Mouse (Mus musculus): ENCODE measurements around the gene Vps11.

Vps11 gene

DNA sequence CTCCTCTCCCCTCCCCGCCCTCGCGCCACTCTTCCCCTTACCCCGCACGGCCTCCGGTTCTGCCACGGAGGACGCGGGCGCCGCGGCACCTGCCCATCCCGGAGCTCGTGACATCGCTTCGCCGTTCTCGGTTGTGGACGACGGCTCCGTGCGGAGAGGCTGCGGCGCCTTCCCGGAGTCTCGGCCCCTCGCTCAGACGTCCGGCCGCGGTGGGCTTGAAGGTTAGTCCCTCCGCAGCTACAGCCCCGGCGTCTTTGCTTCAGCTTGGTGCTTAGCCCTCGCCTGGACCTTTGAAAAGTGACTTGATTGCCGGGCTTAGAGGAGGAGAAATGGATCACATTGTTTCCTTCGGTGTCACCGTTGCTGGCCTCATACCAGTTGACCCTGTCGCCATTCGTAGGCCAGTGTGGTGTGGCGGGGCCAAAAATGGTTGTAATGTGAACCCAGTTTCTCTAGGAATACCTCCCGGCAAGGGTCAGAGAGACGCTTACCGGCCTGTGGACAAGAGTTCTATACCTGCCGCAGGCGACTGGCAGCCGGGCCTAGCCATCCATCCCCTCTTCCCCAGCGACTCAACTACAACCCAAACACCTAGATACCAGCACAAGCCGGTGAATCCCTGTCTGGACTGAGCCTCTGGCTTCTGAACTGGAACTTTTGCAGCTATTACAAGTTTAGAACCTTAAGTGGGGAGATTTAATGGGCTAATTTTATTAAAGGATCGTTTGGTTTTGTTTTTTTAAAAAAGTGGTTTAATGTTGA, 26.0 kb downstream of the Vps11 start:
- peak; percentile 56 for DNase-seq (ENCODE audit: low read depth, low spot score)

DNA sequence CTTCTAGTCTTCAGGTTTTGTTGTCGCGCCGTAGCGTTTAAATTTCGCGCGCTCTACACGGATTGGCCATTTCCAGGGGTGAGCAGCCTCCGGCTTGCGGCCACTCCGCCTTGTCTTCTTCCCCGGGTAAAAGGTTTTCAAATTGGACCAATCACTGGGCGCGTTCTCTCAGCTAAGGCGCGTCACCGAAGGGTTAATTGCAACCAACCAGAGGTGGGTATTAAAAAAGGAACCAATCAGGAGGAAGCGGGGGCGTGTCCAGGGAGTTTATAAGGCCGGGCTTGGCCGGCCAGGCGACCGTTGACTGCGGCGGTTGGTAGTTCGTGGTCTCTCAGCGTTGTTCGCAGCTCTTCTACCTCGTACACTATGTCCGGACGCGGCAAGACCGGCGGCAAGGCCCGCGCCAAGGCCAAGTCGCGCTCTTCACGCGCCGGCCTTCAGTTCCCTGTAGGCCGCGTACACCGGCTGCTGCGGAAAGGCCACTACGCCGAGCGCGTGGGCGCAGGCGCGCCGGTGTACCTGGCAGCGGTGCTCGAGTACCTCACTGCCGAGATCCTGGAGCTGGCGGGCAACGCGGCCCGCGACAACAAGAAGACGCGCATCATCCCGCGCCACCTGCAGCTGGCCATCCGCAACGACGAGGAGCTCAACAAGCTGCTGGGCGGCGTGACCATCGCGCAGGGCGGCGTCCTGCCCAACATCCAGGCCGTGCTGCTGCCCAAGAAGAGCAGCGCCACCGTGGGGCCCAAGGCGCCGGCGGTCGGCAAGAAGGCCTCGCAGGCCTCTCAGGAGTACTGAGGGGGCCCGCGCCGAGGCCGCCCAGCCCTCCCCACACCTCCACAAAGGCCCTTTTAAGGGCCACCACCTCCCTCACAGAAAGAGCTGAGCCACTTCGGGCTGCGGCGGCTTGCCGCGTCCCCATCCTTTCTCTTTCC, 26.8 kb downstream of the Vps11 start, which contains the start of gene H2afx:
Gene H2afx (plus strand): TSS at position 299 of the 935 bp plus-strand sequence.
- DNase-seq (ENCODE audit: low read depth, low spot score), result peak; percentile 100

DNA sequence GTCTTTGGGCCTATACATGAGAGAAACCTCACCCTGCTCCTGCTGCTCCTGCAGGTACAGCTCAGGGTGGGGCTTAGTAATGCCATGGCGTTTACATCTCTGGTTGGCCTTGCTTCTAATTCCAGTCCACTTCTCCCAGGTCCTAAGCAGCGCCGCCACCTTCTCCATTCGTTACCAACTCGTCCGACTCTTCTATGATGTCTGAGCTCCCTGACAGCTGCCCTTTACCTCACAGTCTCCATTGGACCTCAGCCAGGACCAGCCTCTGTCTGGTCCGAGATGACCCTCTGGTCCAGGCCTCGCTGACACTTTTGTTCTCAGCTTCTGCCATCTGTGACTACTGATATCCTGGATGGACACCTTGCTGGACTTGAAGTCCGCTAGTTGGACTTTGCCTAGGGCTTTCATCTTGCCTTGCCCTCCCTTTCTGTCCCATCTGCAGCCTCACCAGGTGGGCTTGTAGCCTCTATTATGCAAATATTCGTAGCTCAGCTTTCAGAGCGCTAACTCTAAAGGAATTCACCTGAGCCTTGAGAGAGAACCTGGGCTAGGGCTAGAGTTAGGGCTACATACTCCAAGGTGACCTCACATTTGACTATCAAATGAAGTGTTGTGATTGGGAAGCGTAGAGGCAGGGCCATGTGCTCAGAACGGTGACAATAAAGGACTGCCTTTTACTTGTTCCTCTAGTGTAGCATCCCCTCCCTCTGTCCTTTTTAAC, 28.4 kb downstream of the Vps11 start:
- DNase-seq (ENCODE audit: low read depth, low spot score), result peak; percentile 83

DNA sequence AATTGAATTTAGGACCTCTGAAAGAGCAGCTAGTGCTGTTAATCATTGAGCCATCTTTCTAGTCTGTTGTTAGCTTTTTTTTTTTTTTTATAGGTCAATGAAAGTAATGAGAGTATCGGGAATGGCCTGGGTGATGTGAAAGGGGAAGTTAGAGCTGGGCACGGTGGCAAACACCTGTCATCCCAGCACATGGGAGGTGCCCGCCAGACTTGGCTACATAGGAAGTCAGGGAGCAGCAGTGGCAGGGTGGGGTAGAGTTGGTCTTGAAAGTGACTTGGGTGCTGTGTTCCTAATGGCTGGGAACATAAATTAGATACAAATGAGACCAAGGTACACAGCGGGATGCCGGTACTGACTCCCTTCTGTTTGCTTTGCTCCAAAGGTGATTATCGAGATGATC, 30.7 kb downstream of the Vps11 start:
- DNase-seq (ENCODE audit: low read depth, low spot score), result peak; percentile 78

DNA sequence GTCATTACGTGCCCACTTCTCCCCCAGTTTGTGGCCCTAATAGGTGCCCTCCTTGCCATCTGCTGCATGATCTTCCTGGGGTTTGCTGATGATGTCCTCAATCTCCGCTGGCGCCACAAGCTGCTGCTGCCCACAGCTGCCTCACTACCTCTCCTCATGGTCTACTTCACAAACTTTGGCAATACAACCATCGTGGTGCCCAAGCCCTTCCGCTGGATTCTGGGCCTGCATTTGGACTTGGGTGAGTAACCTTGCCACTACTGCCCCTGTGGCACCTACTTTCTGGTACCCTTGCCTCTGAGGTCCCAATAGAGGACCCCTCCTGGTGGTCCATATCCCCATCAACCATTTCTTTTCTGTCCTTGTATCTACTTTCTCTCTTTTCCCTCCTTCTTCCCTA, 33.5 kb downstream of the Vps11 start:
- peak; percentile 24 for DNase-seq (ENCODE audit: low read depth, low spot score)

DNA sequence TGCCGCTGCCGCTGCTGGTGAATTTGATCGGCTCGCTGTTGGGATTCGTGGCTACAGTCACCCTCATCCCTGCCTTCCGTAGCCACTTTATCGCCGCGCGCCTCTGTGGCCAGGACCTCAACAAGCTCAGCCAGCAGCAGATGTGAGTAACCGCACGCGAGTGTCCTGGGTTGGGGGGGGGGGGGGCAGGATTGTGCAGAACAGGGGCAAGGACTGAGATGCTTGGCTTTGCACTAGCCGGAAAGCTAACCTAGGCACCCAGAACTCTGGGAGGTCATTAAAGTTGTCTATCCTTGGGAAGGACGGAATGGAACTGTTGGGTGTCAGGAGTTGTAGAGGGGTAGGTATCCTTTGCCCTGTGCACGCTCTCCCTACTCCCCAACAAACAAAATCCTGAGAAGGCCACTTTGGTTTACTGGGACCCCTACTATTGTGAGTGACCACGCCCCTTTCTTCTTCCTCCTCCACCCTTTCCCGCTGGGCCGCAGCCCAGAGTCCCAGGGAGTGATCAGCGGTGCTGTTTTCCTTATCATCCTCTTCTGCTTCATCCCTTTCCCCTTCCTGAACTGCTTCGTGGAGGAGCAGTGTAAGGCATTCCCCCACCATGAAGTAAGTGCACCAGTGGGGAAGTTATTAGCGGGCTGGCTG, 34.3 kb downstream of the Vps11 start:
- DNase-seq (ENCODE audit: low read depth, low spot score), result no peak

DNA sequence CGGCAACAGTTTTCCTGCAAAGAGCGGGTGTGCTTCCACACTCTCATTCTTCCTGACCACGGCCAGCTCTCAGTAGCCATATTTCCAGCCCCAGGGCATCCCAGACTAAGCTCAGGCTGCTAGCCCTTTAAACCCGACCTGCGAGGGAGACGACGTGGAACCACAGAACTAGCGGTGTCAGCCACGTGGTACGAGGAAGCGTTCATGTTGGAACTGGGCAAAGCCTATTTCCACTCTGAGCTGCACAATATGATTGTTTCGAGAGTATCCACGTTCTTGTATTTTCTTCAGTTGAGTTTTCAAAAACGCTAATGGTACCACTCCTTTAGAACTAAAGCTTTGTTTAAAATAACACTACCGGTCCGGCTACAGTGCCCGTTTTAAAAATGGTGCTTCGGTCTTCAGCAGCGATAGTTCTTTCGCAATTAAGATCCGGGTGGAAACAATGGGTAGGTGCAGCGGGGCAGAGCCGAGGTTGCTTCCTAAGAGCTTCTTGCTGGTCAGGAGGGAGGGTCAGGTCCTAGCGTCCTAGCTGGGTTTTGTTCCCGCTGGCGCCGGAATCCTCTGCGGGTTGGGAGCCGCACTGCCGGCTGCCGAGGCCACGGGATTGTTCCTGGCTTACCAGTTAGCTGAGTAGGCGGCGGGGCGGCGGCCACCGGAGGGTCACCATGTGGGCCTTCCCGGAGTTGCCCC, 35.0 kb downstream of the Vps11 start:
- DNase-seq (ENCODE audit: low read depth, low spot score), result peak; percentile 92

DNA sequence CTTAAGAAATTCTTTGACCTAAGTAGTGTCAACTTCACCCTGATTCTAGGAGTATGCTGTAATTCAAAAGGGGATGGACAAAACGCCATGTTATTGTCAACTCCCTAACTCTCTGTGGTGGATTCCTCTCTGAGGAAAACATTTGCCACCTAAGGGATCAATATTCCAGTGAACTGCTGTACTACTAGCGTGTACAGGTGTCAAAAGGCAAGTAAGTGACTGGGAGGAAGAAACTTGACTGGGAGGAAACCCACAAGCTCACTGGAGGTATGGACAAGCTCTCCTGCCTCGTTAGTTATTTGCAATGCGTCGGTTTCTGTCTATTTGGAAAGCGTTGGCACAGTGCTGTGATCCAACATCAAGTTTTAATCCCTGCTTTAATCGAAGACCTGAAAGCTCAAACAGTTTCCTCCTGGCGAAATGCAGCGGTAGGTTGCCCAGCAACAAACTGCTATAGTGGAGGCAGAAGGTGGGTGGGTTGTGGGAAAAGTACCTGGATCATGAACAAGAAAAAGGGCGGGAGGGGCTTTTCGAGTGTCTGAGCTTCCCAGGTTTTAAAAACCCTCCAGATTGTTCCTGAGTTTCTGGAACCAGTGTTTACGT, 35.6 kb downstream of the Vps11 start, which contains the start of gene Dpagt1:
Gene Dpagt1 (plus strand): TSS at position 252 of the 603 bp plus-strand sequence.
- DNase-seq (ENCODE audit: low read depth, low spot score), result peak; percentile 68

DNA sequence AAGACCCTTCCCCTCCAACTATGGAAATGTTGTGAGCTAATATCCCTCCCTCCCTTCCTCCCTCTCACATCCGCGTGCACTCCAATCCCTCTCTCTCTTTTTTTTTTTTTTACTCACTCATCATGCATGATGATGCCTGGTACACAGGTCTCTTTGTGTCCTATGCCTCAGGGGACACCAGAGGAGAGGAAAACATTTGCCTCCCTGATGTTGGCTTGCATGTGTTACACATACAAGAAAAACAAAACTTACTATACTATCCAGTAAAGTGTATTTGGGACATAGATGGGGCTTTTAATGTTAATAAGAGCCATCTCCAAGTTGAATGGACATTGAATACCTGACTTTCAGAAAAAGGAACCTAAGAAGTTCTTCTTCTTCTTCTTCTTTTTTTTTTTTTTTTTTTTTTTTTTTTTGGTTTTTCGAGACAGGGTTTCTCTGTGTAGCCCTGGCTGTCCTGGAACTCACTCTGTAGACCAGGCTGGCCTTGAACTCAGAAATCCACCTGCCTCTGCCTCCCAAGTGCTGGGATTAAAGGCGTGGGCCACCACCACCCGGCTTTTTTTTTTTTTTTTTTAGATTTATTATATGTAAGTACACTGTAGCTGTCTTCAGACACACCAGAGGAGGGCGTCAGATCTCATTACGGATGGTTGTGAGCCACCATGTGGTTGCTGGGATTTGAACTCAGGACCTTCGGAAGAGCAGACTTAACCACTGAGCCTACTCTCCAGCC, 36.3 kb downstream of the Vps11 start:
- peak; percentile 66 for DNase-seq (ENCODE audit: low read depth, low spot score)

DNA sequence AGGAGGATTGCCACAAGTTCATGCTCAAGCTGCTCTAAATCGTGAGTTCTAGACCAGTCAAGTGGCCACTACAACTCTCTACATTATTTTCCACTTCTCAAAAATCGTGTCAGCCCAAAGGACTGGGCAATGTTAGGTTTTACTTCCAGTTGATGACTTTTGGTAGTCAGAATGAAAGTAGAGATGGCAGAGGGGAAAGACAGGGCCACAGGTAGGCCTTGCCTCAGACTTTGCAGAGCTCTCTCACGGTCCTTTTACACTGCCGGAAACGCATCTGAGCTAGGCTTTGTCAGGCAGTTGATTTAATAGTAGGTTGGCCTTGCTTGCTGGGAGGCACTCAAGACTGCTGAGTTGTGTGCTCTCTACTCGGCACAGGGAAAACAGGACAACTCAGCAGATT, 37.3 kb downstream of the Vps11 start:
- peak; percentile 89 for DNase-seq (ENCODE audit: low read depth, low spot score)

DNA sequence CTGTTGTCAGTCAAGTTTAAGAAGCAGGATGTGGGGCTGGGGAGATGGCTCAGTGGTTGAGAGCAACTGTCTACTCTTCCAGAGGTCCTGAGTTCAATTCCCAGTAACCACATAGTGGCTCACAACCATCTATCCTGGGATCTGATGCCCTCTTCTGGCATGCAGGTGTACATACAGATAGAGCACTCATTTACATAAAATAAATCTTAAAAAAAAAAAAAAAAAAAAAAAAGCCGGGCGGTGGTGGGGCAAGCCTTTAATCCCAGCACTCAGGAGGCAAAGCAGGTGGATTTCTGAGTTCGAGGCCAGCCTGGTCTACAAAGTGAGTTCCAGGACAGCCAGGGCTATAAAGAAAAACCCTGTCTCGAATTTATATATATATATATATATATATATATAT, 37.8 kb downstream of the Vps11 start:
- peak; percentile 34 for DNase-seq (ENCODE audit: low read depth, low spot score)

DNA sequence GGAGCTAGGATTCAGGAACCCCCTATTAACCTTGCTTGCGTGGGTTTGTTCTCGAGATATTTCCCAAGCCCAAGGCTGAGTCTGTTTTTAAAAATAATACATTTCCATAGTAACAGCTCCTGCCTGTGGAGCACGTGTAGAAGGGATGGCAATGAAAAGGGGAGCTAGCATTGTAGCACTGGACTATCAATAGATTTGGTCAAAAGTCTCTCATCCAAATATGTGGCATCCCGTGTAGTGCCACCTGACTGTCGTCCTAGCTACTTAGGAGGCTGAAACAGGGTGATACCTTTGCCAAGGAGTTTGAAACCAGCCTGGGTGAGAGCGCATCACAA, 40.7 kb downstream of the Vps11 start:
- no peak for DNase-seq (ENCODE audit: low read depth, low spot score)

DNA sequence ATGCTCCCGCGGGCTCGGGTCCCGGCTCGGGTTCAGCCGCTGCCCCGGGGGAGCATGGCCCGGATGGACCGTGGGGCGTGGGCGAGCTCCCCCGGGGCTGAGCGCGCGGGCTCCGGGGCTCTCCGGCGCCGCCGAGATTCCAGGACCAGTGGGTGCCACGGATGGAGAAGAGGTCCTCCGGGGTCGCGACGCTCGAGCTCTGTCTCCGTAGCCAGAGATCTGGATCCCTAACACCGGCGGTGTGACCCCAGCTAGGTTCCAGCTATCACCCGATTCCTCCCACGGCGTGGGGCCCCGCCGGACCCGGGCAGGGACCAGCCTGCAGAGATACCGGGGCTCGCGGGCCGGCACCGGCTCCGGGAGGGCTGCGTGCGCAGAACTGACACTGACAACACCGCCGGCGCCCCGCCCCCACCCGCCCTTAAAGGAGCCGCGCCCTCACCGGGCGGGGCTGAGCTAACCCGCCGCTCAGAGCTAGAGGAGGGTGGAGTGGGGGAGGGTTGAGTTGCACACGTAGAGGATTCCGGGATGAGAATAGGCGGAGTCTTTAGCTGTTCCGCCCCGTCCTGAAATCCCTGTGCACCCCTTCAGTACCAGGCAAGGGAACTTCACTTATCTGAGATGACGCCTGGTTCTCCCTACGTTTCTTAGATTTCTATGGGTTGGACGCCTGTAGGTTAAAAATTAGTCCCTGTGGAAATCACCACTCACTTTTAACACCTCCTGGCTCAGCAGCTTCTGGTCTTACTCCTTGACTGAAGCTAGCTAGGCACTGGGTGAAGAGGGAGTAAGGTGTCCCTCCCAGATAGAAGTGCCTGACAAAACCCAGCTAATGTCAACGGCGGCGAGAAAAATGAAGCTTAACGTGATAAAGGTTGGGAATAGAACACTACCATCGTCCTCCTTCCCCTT, 41.3 kb downstream of the Vps11 start, which contains the start of gene C2cd2l:
Gene C2cd2l (minus strand): TSS at position 399 of the 912 bp plus-strand sequence.
- DNase-seq (ENCODE audit: low read depth, low spot score), result peak; percentile 93

DNA sequence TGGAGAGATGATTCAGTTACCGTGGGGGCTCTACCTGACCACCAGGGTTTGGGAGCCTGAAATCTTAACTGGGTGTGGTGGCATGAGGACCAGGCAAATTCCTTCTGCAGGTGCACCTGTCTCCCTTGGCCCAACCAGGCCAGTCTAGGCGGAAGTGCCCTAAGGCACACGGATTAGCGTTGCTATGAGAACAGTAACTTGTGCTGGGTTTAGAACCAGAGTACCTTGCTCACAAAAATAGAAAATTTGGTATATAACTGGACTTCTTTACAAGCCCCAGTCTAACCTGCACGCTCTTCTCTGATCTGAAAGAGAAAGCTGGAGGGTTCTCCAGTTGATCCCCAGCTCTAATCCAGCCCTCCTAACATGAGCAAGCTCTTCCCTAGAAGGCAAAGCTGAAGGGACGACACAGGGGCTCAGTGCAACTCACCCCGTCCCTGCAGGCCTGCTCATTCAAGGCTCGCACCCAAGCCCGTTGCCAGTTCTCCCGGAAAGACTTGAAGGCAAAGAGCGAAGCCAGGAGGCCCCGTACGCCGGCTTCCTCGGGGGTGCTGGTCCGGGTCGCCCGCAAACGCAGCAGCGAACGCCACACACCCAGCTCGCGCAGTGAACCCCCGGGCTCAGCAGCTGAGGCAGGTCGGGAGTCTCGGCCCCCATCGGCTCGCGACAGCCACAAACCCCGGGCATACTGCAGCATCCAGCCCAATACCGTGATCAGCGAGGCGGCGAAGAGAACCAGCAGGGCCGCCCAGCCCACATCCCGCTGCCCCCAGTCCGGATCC, 42.2 kb downstream of the Vps11 start:
- peak; percentile 63 for DNase-seq (ENCODE audit: low read depth, low spot score)

DNA sequence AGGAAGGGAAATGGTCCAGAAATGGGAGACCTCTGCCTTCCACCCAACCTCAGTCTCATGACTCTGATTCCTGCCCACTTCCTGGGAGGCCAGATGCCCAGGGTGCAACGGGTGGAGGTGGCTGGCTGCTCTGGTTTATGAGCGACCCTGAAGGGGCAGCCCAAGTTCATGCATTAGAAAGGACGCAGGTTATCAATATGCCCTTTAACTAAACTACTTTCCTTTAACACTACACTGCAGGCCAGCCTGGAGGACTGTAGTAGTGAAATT, 42.7 kb downstream of the Vps11 start:
- no peak for DNase-seq (ENCODE audit: low read depth, low spot score)

DNA sequence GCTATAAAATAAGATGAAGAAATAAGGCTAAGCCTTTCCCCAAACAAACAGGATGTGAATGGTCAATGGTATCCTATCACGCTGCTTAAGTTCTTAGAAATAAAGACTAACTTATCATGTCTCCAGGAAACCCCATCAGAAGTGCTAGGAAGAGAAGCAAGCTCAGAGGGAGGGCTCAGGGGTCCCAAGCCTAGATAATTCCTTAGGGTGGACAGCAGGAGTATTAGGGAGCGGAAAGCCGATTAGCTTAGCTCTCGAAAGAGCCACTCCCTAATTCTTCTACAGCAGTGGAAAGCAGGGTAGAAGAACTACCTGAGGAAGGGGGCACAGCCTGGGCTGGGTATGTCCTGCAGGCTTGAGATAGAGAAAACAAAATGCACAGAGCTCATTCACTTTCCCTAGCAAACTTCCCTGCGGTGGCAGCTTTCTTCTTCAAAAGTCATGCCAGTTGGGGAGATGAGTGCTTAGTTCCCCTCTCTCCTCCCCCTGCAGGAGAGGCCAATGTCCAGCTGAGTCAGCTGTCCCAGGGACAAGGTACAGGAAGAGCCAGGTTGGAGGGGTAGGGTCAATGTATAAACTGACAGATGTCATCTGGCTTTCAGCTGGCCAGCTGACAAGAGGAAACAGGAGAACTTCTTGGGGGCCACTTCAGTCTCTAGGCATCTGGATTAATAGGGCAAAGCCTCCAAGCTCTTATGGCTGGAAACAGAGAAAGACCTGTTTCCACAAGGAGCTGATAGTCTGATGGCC, 43.2 kb downstream of the Vps11 start:
- DNase-seq (ENCODE audit: low read depth, low spot score), result no peak

DNA sequence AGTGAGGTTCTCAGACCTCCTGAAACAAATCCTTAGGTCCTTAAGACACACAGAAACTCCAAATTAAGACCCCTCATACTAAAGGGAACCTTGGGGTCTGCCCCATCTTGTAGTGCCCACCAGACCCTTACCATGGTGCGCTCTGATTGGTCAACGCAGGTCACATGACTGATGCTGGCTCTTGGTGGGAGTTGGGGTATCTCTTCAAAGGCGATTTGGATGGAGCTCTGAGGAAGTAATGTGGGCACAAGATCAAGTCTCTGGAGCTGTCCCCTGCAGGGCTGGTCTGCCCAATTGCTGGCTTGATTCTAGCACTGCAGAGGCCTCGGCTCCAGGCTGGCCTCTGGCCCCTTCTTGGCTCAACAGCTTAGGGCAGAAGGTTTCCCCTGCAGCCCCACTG, 44.0 kb downstream of the Vps11 start:
- DNase-seq (ENCODE audit: low read depth, low spot score), result no peak
